Mouse (Mus musculus) MEL (cell line): ENCODE results near the gene Cbfa2t2. TPM values are rescaled to one million over a fixed set of nuclear protein-coding genes. Genes with fewer than 3 reads are reported as not detected.

ENCODE experiments used
- DNase-seq: peaks from one replicate; pipeline ENCODE4 v3.0.0; 2011; ENCODE audit warnings: low read depth, low spot score
- H3K27ac ChIP-seq: 2 replicates; pipeline ENCODE4 v1.5.1; 2012; ENCODE audit warnings: low read depth, mild to moderate bottlenecking, control low read depth, low read length, moderate library complexity; ENCODE audit not compliant: control insufficient read depth
- H3K27me3 ChIP-seq, 2 experiments: fragments of 150-350 bp in 1 of 2; sonication (generic) in 1 of 2; 2 replicates each; pipeline ENCODE4 v1.6.1; 2012; ENCODE audit warnings: low read length in 2 of 2, mild to moderate bottlenecking in 2 of 2, improper control_type of control experiment in 1 of 2, moderate library complexity in 1 of 2; ENCODE audit not compliant: insufficient read depth in 2 of 2, control insufficient read depth in 1 of 2
- H3K36me3 ChIP-seq, 2 experiments: 2 replicates each; pipeline ENCODE4 v1.6.1; 2012 to 2014; ENCODE audit warnings: low read length in 2 of 2, improper control_type of control experiment in 1 of 2, inconsistent platforms in 1 of 2, mild to moderate bottlenecking in 1 of 2; ENCODE audit not compliant: insufficient read depth in 2 of 2, control insufficient read depth in 1 of 2
- H3K4me1 ChIP-seq, 2 experiments: fragments of 150-350 bp in 1 of 2; sonication (generic) in 1 of 2; 2 replicates each; pipeline ENCODE4 v1.6.1; 2012; ENCODE audit warnings: low read length in 2 of 2, improper control_type of control experiment in 1 of 2, mild to moderate bottlenecking in 1 of 2; ENCODE audit not compliant: insufficient read depth in 2 of 2, control insufficient read depth in 1 of 2
- H3K4me3 ChIP-seq, 2 experiments: fragments of 150-350 bp in 1 of 2; sonication (generic) in 1 of 2; 2 replicates each; pipeline ENCODE4 v1.5.1; 2012; ENCODE audit warnings: low read depth in 2 of 2, low read length in 2 of 2, mild to moderate bottlenecking in 2 of 2, moderate library complexity in 2 of 2, control low read depth in 1 of 2, improper control_type of control experiment in 1 of 2; ENCODE audit not compliant: control insufficient read depth in 1 of 2, insufficient read depth in 1 of 2
- H3K79me2 ChIP-seq: 2 replicates; pipeline ENCODE4 v1.6.1; 2012; ENCODE audit warnings: mild to moderate bottlenecking, low read length, moderate library complexity; ENCODE audit not compliant: control insufficient read depth, poor library complexity, insufficient read depth
- H3K9ac ChIP-seq: 2 replicates; pipeline ENCODE4 v1.6.1; 2012; ENCODE audit warnings: low read depth, mild to moderate bottlenecking, control low read depth, low read length, moderate library complexity; ENCODE audit not compliant: control insufficient read depth, poor library complexity, severe bottlenecking
- H3K9me3 ChIP-seq: fragments of 150-350 bp; sonication (generic); replicated peaks from 2 replicates; pipeline ENCODE4 v1.6.1; 2012; ENCODE audit warnings: mild to moderate bottlenecking, low read length, improper control_type of control experiment, moderate library complexity; ENCODE audit not compliant: insufficient read depth
- BHLHE40 ChIP-seq: IDR thresholded peaks from 2 replicates; pipeline ENCODE4 v1.6.1; 2012; ENCODE audit warnings: low read depth, mild to moderate bottlenecking, inconsistent platforms, low read length, improper control_type of control experiment, borderline replicate concordance
- CTCF ChIP-seq, 3 experiments: IDR thresholded peaks in 2 of 3; conservative IDR thresholded peaks in 1 of 3; 2 replicates each; pipeline ENCODE4 v1.5.1; 2011 to 2012; ENCODE audit warnings: low read length in 3 of 3, low read depth in 2 of 3, mild to moderate bottlenecking in 2 of 3, improper control_type of control experiment in 1 of 3, inconsistent platforms in 1 of 3, mixed read lengths in 1 of 3, moderate library complexity in 1 of 3; ENCODE audit not compliant: control insufficient read depth in 1 of 3, insufficient read depth in 1 of 3, poor library complexity in 1 of 3, severe bottlenecking in 1 of 3
- HCFC1 ChIP-seq: IDR thresholded peaks from 2 replicates; pipeline ENCODE4 v1.6.1; 2012; ENCODE audit warnings: low read depth, mild to moderate bottlenecking, inconsistent platforms, low read length, improper control_type of control experiment, moderate library complexity
- KAT2A ChIP-seq: conservative IDR thresholded peaks from 2 replicates; pipeline ENCODE4 v1.6.1; 2012; ENCODE audit warnings: low read depth, low read length, improper control_type of control experiment, inconsistent platforms
- MAX ChIP-seq: IDR thresholded peaks from 2 replicates; pipeline ENCODE4 v1.6.1; 2011; ENCODE audit warnings: low read length, improper control_type of control experiment
- MEF2A ChIP-seq: IDR thresholded peaks from 2 replicates; pipeline ENCODE4 v1.6.1; 2014; ENCODE audit warnings: low read depth, mild to moderate bottlenecking, inconsistent platforms, low read length, improper control_type of control experiment; ENCODE audit not compliant: poor library complexity, insufficient replicate concordance, severe bottlenecking; ENCODE audit errors: extremely low read depth
- MXI1 ChIP-seq: IDR thresholded peaks from 2 replicates; pipeline ENCODE4 v1.6.1; 2011; ENCODE audit warnings: mild to moderate bottlenecking, low read depth, low read length, improper control_type of control experiment
- MYB ChIP-seq: IDR thresholded peaks from 2 replicates; pipeline ENCODE4 v1.6.1; 2011; ENCODE audit warnings: mild to moderate bottlenecking, low read depth, low read length, improper control_type of control experiment
- MYC ChIP-seq: IDR thresholded peaks from 2 replicates; pipeline ENCODE4 v1.6.1; 2011; ENCODE audit warnings: low read depth, mild to moderate bottlenecking, low read length, improper control_type of control experiment, moderate library complexity
- NELFE ChIP-seq: IDR thresholded peaks from 2 replicates; pipeline ENCODE4 v1.6.1; 2011; ENCODE audit warnings: low read depth, low read length, improper control_type of control experiment
- RCOR1 ChIP-seq: IDR thresholded peaks from 2 replicates; pipeline ENCODE4 v1.6.1; 2012; ENCODE audit warnings: low read depth, mild to moderate bottlenecking, inconsistent platforms, low read length, improper control_type of control experiment
- SMC3 ChIP-seq: IDR thresholded peaks from 2 replicates; pipeline ENCODE4 v1.6.1; 2011; ENCODE audit warnings: low read depth, low read length, improper control_type of control experiment
- TCF12 ChIP-seq: IDR thresholded peaks from 2 replicates; pipeline ENCODE4 v1.6.1; 2014; ENCODE audit warnings: low read depth, mild to moderate bottlenecking, inconsistent platforms, low read length, improper control_type of control experiment, moderate library complexity
- UBTF ChIP-seq: IDR thresholded peaks from 2 replicates; pipeline ENCODE4 v1.6.1; 2012; ENCODE audit warnings: low read depth, mild to moderate bottlenecking, inconsistent platforms, low read length, improper control_type of control experiment, moderate library complexity, borderline replicate concordance; ENCODE audit not compliant: insufficient read depth
- USF1 ChIP-seq: IDR thresholded peaks from 2 replicates; pipeline ENCODE4 v1.6.1; 2014; ENCODE audit warnings: low read depth, mild to moderate bottlenecking, inconsistent platforms, low read length, improper control_type of control experiment, moderate library complexity
- ZKSCAN1 ChIP-seq: IDR thresholded peaks from 2 replicates; pipeline ENCODE4 v1.6.1; 2012; ENCODE audit warnings: low read depth, mild to moderate bottlenecking, inconsistent platforms, low read length, improper control_type of control experiment, moderate library complexity
- ZMIZ1 ChIP-seq: IDR thresholded peaks from 2 replicates; pipeline ENCODE4 v1.6.1; 2012; ENCODE audit warnings: low read depth, mild to moderate bottlenecking, inconsistent platforms, low read length, improper control_type of control experiment, moderate library complexity
- ZNF384 ChIP-seq: IDR thresholded peaks from 2 replicates; pipeline ENCODE4 v1.6.1; 2012; ENCODE audit warnings: low read depth, mild to moderate bottlenecking, inconsistent platforms, low read length, improper control_type of control experiment
- polyA plus RNA-seq, 2 experiments: library from polyadenylated mRNA; stranded (reverse) in 1 of 2; unstranded in 1 of 2; fragments of >175 nt in 1 of 2; fragments of >200 nt in 1 of 2; gene quantifications; 2 replicates each; pipeline versions ENCODE4 v1.2.1 to v1.2.4; 2012; ENCODE audit warnings: low replicate concordance in 2 of 2, low read depth in 1 of 2; ENCODE audit not compliant: insufficient read length in 2 of 2, insufficient read depth in 1 of 2, missing spikeins in 1 of 2
- total RNA-seq: library from RNA; depleted of rRNA; stranded (reverse); fragments of 300-350 nt; gene quantifications from 2 replicates; pipeline ENCODE4 v1.2.3, GENCODE M21; 2012

The Cbfa2t2 gene
- total and polyA plus RNA-seq, 3 experiments = 5.9 to 23.1 TPM; not detected in 1

GRCm38 (mm10) chr2:154507076-154507475 is 70.8 kb downstream of the Cbfa2t2 start:
- Histone ChIP-seq H3K27me3 (no peaks in the 10 kb centered on the region), H3K9ac (no peak overlapping the region), H3K79me2 (no peaks in the 10 kb centered on the region; the same call in 1 of the 2 replicates), H3K27ac (no peak overlapping the region), H3K36me3 (peaks cover 0 to 12% of the 10 kb centered on the region in 2 experiments; a peak in 2 of 4 replicates), H3K4me3 (no peak overlapping the region), H3K9me3 (no peaks in the 10 kb centered on the region), H3K4me1 (no peaks in the 10 kb centered on the region)
- TF ChIP-seq USF1 (no peak), ZNF384 (no peak), MEF2A (no peak), TCF12 (no peak), KAT2A (no peak)
- DNase-seq = no peak

- no peaks in the 10 kb centered on the region for H3K4me1 ChIP-seq
- no peak overlapping the region for H3K4me3 ChIP-seq
- peak; percentile 38; the same call in 1 of the 2 replicates for TF ChIP-seq MXI1
- peak in 1 of 3 experiments; percentile 12; a peak in 1 of 6 replicates for TF ChIP-seq CTCF (IDR thresholded peaks at IDR 0.05 in 2 of 3, conservative IDR thresholded peaks at IDR 0.05 in 1 of 3; ENCODE audit: control insufficient read depth in 1 of 3, insufficient read depth in 1 of 3, low read depth in 2 of 3, low read length in 3 of 3, poor library complexity in 1 of 3, severe bottlenecking in 1 of 3)
- no peak for TF ChIP-seq BHLHE40
- 0 out of 2 replicates have a peak, but pooled peaks have one; percentile 24 for TF ChIP-seq SMC3
- no peaks in the 10 kb centered on the region for H3K27me3 ChIP-seq
- no peak overlapping the region for H3K27ac ChIP-seq
- no peaks in the 10 kb centered on the region for H3K9me3 ChIP-seq
- H3K79me2 ChIP-seq = no peaks in the 10 kb centered on the region; the same call in 1 of the 2 replicates
- DNase-seq = peak; percentile 26
- peaks cover 0 to 12% of the 10 kb centered on the region in 2 experiments; a peak in 2 of 4 replicates for H3K36me3 ChIP-seq
- no peak overlapping the region for H3K9ac ChIP-seq
Observed at GRCm38 (mm10) chr2:154507566-154508283, 71.4 kb downstream of the Cbfa2t2 start.

GRCm38 (mm10) chr2:154508450-154508849 is 72.2 kb downstream of the Cbfa2t2 start:
- peaks cover 0 to 10% of the 10 kb centered on the region in 2 experiments; a peak in 2 of 4 replicates for H3K36me3 ChIP-seq
- H3K27me3 ChIP-seq = no peaks in the 10 kb centered on the region
- H3K9ac ChIP-seq = no peak overlapping the region
- no peak overlapping the region for H3K4me3 ChIP-seq
- no peak overlapping the region for H3K27ac ChIP-seq
- H3K4me1 ChIP-seq = no peaks in the 10 kb centered on the region
- DNase-seq = no peak
- no peaks in the 10 kb centered on the region; the same call in 1 of the 2 replicates for H3K79me2 ChIP-seq
- TF ChIP-seq ZMIZ1 = no peak
- TF ChIP-seq MYB = no peak
- TF ChIP-seq UBTF = no peak
- no peak for TF ChIP-seq MAX
- no peak for TF ChIP-seq KAT2A
- TF ChIP-seq NELFE = no peak
- TF ChIP-seq MYC = no peak
- no peak for TF ChIP-seq RCOR1
- no peak for TF ChIP-seq ZKSCAN1
- no peak for TF ChIP-seq HCFC1
- no peaks in the 10 kb centered on the region for H3K9me3 ChIP-seq
